Mouse (Mus musculus) colon, adult 2 months (tissue): Measurements from ENCODE around the gene Lrmp. TPM values are rescaled to one million over a fixed set of nuclear protein-coding genes. Genes with fewer than 3 reads are reported as not detected.

Experiments
- polyA plus RNA-seq: library from polyadenylated mRNA; depleted of rRNA; stranded (reverse); fragments of >200 nt; gene quantifications from 2 replicates; pipeline ENCODE4 v1.2.3, GENCODE M21; 2012; rRNA removed

The Lrmp gene
- polyA plus RNA-seq = 26.9 and 30.8 TPM in 2 replicates

DNA sequence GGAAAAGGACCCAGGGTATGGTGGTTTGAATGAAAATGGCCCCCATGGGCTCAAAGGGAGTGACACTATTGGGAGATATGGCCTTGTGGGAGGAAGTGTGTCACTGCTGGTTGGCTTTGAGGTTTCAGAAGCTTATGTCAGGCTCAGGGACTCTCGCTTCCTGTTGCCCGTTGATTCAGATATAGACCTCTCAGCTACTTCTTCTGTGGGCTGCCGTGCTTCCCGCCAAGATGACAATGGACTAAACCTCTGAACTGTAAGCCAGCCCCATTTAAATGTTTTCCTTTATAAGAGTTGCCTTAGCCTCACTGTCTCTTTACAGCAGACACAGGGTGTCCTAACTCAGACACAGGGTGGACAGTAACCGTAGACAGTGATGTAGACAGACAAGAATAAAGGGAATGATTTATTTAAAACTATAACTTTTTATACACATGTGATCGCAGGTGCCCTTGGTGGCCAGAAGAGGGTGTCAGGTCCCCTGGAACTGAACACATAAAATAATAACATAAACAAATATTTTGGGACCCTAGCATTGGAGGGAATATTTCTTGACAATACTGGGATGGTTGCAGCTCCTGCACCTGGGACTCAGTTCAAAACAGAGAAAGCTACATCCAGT is at the start of gene Lrmp:
Gene Lrmp (plus strand): TSS at position 178 of the 622 bp plus-strand sequence.

DNA sequence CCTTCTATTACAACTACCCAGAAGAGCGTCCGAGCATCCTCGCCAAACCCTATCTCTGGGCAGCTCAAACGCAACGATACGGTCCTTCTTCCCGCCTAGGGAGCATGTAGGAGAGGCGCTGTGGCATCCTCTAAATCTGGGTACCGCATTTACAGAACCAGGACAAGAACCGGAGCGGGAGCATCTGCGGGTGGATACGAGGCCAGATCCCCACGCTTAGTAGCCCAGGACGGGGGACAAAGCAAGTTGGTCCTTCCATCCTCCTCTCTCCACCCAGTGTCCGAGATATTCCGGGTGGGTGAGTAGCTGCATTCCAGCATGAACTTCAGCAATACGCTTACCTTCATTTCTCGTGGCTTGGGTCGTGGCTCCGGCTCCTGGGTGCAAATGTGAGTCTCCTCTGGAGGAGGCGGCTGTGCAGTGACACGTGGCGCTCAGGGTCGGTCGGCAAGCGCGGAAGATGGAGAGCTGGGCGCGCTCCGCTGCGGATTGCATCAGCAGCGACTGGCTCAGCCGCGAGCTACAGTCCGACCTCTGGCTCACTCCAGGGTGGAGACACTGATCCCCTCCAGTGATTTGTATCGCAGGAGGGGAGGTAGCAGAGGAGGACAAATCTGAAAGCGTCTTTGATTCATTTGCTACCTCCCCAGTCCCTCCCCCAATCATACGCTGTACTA is 39.8 kb upstream of the Lrmp start, which contains the start of gene Bcat1:
Gene Bcat1 (minus strand): TSS at position 637 of the 677 bp plus-strand sequence.

DNA sequence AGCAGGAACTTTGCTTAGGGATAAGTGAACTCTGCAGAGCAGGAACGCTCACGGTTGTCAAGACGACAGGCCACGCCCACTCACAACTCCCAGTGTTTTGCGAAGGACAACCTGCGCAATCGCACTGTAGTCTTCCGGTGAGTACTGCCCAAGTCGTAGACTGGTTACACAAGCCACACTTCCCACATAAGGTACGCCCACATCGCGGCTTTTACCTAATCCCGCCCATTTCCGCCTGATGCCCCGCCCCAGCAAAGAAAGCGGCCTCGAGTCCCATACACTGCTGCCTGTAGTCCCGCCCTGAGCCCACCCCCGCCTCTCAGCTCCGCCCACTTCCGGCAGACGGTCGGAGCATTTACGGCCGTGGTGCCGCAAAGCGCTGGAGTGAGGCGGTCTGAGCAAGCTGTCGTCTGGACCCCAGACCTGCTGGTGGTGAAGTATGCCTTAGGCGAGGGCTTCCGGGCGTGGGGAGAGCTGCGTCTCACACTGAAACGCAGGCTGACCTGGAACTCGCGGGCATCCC is 95.4 kb downstream of the Lrmp start, which contains the start of the genes Casc1 and Etfrf1:
Gene Casc1 (minus strand): TSS at position 190 of the 523 bp plus-strand sequence.
Gene Etfrf1 (plus strand): TSS at position 319 of the 523 bp plus-strand sequence.

Other genes with a start within 250 kb of the Lrmp start
- 0.38 TPM in 1 of 2 replicates, not detected in the other for gene Bcat1, start 39.5 kb upstream of the Lrmp start, polyA plus RNA-seq
- 0.15 and 0.36 TPM in 2 replicates for gene Casc1, start 95.4 kb downstream of the Lrmp start, polyA plus RNA-seq
- gene Etfrf1, start 95.5 kb downstream of the Lrmp start, polyA plus RNA-seq = 3.5 and 4.4 TPM in 2 replicates
- gene Kras, start 134.6 kb downstream of the Lrmp start, polyA plus RNA-seq = 31.0 and 43.4 TPM in 2 replicates